Mouse (Mus musculus) myocyte (in vitro differentiated cells): ENCODE data around the gene Tmem151b. TPM values are rescaled to one million over a fixed set of nuclear protein-coding genes. Genes with fewer than 3 reads are reported as not detected.

Experiments
- H3K27me3 ChIP-seq: one replicate; pipeline ENCODE4 v1.6.1; 2011; ENCODE audit not compliant: control insufficient read depth, insufficient read depth, insufficient read length
- H3K36me3 ChIP-seq: one replicate; pipeline ENCODE4 v1.6.1; 2011; ENCODE audit not compliant: control insufficient read depth, insufficient read depth
- H3K4me2 ChIP-seq: one replicate; pipeline ENCODE4 v1.6.1; 2011; ENCODE audit warnings: low read depth, control low read depth
- H3K4me3 ChIP-seq: one replicate; pipeline ENCODE4 v1.5.1; 2011; ENCODE audit warnings: mild to moderate bottlenecking, control low read depth, moderate library complexity
- H3K79me2 ChIP-seq: one replicate; pipeline ENCODE4 v1.6.1; 2011; ENCODE audit not compliant: control insufficient read depth, insufficient read depth
- H3ac ChIP-seq: one replicate; pipeline ENCODE4 v1.6.1; 2011; ENCODE audit not compliant: control insufficient read depth, insufficient read length
- CEBPB ChIP-seq: IDR thresholded peaks from 2 replicates; pipeline ENCODE4 v1.6.1; 2011; ENCODE audit warnings: mild to moderate bottlenecking, moderate library complexity; ENCODE audit not compliant: poor library complexity, insufficient read depth, severe bottlenecking
- E2F4 ChIP-seq: IDR thresholded peaks from one replicate; pipeline ENCODE4 v1.6.1; 2011; ENCODE audit warnings: mild to moderate bottlenecking, control low read depth, moderate library complexity; ENCODE audit not compliant: insufficient read depth
- MAX ChIP-seq: IDR thresholded peaks from one replicate; pipeline ENCODE4 v1.6.1; 2011; ENCODE audit warnings: low read depth, mild to moderate bottlenecking, control low read depth
- MYOD1 ChIP-seq, 3 experiments: IDR thresholded peaks; one replicate each; pipeline ENCODE4 v1.6.1; 2011; ENCODE audit warnings: control low read depth in 2 of 3, low read depth in 2 of 3, mild to moderate bottlenecking in 2 of 3, moderate library complexity in 1 of 3; ENCODE audit not compliant: insufficient read length in 2 of 3, control insufficient read depth in 1 of 3
- MYOG ChIP-seq, 3 experiments: IDR thresholded peaks; one replicate each; pipeline ENCODE4 v1.6.1; 2011; ENCODE audit warnings: control low read depth in 2 of 3, low read depth in 2 of 3, mild to moderate bottlenecking in 2 of 3; ENCODE audit not compliant: insufficient read length in 2 of 3, control insufficient read depth in 1 of 3, insufficient read depth in 1 of 3
- POLR2A ChIP-seq: IDR thresholded peaks from one replicate; pipeline ENCODE4 v1.6.1; 2011; ENCODE audit warnings: low read depth, mild to moderate bottlenecking, control low read depth, moderate library complexity; ENCODE audit not compliant: insufficient read length
- POLR2AphosphoS2 ChIP-seq: IDR thresholded peaks from one replicate; pipeline ENCODE4 v1.6.1; 2011; ENCODE audit warnings: low read depth, control low read depth; ENCODE audit not compliant: insufficient read length
- REST ChIP-seq: IDR thresholded peaks from one replicate; pipeline ENCODE4 v1.6.1; 2011; ENCODE audit warnings: mild to moderate bottlenecking, control low read depth, moderate library complexity; ENCODE audit not compliant: insufficient read depth, insufficient read length
- SRF ChIP-seq: IDR thresholded peaks from one replicate; pipeline ENCODE4 v1.6.1; 2011; ENCODE audit warnings: low read depth; ENCODE audit not compliant: control insufficient read depth, insufficient read length
- TCF12 ChIP-seq: IDR thresholded peaks from one replicate; pipeline ENCODE4 v1.6.1; 2011; ENCODE audit warnings: mild to moderate bottlenecking, control low read depth; ENCODE audit not compliant: poor library complexity, insufficient read depth, severe bottlenecking
- TCF3 ChIP-seq: IDR thresholded peaks from one replicate; pipeline ENCODE4 v1.6.1; 2011; ENCODE audit warnings: low read depth, control low read depth; ENCODE audit not compliant: insufficient read length
- USF1 ChIP-seq: IDR thresholded peaks from one replicate; pipeline ENCODE4 v1.6.1; 2011; ENCODE audit warnings: low read depth, mild to moderate bottlenecking, control low read depth, moderate library complexity
- polyA plus RNA-seq: library from polyadenylated mRNA; unstranded; fragments of >200 nt; fragmentation: generic; extraction: Trizol; gene quantifications from one replicate; pipeline ENCODE4 v1.2.1, GENCODE M21; 2012; ENCODE audit warnings: missing spikeins

The Tmem151b gene
- polyA plus RNA-seq, 1 experiment: 0.30 TPM

DNA sequence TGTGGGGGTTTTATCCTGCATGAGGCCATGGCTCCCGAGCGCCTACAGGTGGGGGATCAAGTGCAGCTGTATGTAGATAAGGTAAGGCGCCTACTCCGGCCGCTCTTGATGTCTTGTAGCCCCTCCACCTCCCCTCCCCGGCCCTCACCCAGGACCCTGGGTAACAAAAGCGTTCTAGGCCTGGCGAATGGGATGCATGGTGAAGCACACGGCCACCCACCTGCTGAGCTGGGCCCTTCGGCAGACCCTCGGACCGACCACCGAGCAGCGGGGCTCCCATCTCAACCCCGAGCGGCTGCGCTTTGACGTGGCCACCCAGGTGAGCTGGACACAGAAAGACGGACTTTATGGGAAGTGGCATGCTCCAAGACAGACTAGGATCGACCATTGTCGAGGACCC, 32.3 kb downstream of the Tmem151b start:
- Histone ChIP-seq H3ac (no peak overlapping the region), H3K79me2 (no peaks in the 10 kb centered on the region), H3K36me3 (no peaks in the 10 kb centered on the region), H3K27me3 (peaks cover under 1% of the 10 kb centered on the region), H3K4me2 (no peak overlapping the region), H3K4me3 (no peak overlapping the region)
- no peak for TF ChIP-seq TCF3
- no peak for TF ChIP-seq REST
- no peak for TF ChIP-seq CEBPB
- no peak for TF ChIP-seq MYOD1 (IDR thresholded peaks at IDR 0.05; ENCODE audit: control insufficient read depth in 1 of 3, insufficient read length in 2 of 3, low read depth in 2 of 3)
- no peak for TF ChIP-seq TCF12
- TF ChIP-seq SRF: no peak
- TF ChIP-seq E2F4: no peak
- TF ChIP-seq MYOG (IDR thresholded peaks at IDR 0.05; ENCODE audit: control insufficient read depth in 1 of 3, insufficient read depth in 1 of 3, insufficient read length in 2 of 3, low read depth in 2 of 3): no peak
- TF ChIP-seq POLR2A: no peak
- TF ChIP-seq POLR2AphosphoS2: no peak
- TF ChIP-seq MAX: no peak
- TF ChIP-seq USF1: no peak

DNA sequence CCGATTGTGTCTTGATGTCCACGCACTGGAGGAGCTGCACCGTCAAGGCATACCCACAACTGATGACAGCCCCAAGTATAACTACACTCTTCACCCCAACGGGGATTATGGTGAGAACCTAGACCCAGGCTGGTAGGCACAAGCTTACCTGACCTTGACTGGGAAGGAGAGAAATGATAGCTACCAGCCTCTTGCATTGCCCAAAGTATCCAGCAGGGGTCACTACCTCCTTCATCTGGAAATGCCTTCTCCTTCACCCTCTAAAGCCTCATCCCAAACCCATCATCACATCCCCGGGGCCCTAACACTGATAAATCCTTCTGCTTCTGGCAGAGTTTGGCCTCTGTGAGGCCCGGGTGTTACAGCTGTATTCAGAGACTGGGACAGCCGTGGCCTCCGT, 33.0 kb downstream of the Tmem151b start:
- no peaks in the 10 kb centered on the region for H3K27me3 ChIP-seq
- no peak overlapping the region for H3K4me3 ChIP-seq
- no peak overlapping the region for H3K4me2 ChIP-seq
- H3K36me3 ChIP-seq: no peaks in the 10 kb centered on the region
- no peak for TF ChIP-seq SRF
- no peak for TF ChIP-seq CEBPB
- TF ChIP-seq REST: no peak
- TF ChIP-seq TCF12: no peak
- TF ChIP-seq E2F4: no peak
- no peak for TF ChIP-seq TCF3
- no peak for TF ChIP-seq USF1
- TF ChIP-seq MYOD1 (IDR thresholded peaks at IDR 0.05; ENCODE audit: control insufficient read depth in 1 of 3, insufficient read length in 2 of 3, low read depth in 2 of 3): no peak
- TF ChIP-seq MYOG (IDR thresholded peaks at IDR 0.05; ENCODE audit: control insufficient read depth in 1 of 3, insufficient read depth in 1 of 3, insufficient read length in 2 of 3, low read depth in 2 of 3): no peak
- no peak for TF ChIP-seq POLR2AphosphoS2
- TF ChIP-seq POLR2A: no peak
- no peak for TF ChIP-seq MAX
- H3ac ChIP-seq: no peak overlapping the region
- no peaks in the 10 kb centered on the region for H3K79me2 ChIP-seq

DNA sequence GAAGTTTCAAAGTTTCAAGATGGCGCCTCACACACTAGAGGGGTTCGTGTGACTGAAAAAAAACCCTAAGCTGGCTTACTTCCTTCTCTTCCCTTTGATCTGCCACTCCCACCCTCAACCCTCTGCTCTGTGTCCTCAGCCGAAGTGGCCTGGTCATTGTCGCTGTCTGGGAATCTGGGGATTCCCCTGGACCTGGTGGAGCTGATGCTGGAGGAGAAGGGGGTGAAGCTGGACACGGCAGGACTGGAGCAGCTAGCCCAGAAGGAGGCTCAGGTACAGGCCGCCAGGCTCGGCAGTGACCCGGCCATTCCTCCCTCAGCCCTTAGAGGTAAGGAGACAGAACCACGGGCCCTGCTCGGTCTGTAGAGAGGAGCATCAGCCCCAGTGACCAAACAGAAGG, 33.7 kb downstream of the Tmem151b start:
- no peak overlapping the region for H3K4me2 ChIP-seq
- H3ac ChIP-seq: no peak overlapping the region
- H3K27me3 ChIP-seq: no peaks in the 10 kb centered on the region
- no peaks in the 10 kb centered on the region for H3K79me2 ChIP-seq
- no peak overlapping the region for H3K4me3 ChIP-seq
- TF ChIP-seq SRF: no peak
- TF ChIP-seq TCF3: no peak
- TF ChIP-seq MYOD1 (IDR thresholded peaks at IDR 0.05; ENCODE audit: control insufficient read depth in 1 of 3, insufficient read length in 2 of 3, low read depth in 2 of 3): no peak
- no peak for TF ChIP-seq POLR2AphosphoS2
- no peak for TF ChIP-seq MAX
- no peak for TF ChIP-seq USF1
- TF ChIP-seq REST: no peak
- no peak for TF ChIP-seq CEBPB
- TF ChIP-seq TCF12: no peak
- TF ChIP-seq MYOG (IDR thresholded peaks at IDR 0.05; ENCODE audit: control insufficient read depth in 1 of 3, insufficient read depth in 1 of 3, insufficient read length in 2 of 3, low read depth in 2 of 3): no peak
- TF ChIP-seq E2F4: no peak
- TF ChIP-seq POLR2A: no peak
- H3K36me3 ChIP-seq: no peaks in the 10 kb centered on the region

DNA sequence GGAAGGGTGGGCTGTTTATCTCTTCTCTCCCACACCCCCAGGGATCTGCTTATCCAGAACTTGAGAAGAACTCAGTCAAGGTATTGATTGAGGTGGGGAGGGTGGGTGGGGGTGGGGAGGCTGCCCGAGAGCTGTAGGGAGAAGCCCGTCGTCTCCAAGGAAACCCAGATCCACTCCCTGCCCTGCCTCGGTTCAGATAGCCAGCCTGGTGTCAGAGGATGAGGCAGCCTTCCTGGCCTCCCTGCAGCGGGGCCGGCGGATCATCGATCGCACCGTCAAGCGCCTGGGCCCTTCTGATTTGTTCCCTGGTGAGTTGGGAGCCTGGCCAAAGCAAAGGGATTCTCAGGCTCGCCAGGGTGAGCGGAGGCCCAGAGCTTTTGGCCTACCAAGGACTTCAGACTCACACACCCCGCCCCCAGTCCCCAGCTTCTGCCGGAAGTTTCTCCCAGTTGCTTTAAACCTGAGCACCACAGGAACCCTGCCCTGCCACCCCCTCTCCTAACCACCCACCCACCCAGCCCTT, 34.2 kb downstream of the Tmem151b start:
- TF ChIP-seq REST (no peak), E2F4 (no peak), SRF (no peak), MYOD1 (IDR thresholded peaks at IDR 0.05; ENCODE audit: control insufficient read depth in 1 of 3, insufficient read length in 2 of 3, low read depth in 2 of 3) (no peak), TCF12 (no peak), POLR2AphosphoS2 (no peak), USF1 (no peak), TCF3 (no peak), MAX (no peak), MYOG (IDR thresholded peaks at IDR 0.05; ENCODE audit: control insufficient read depth in 1 of 3, insufficient read depth in 1 of 3, insufficient read length in 2 of 3, low read depth in 2 of 3) (no peak), POLR2A (no peak), CEBPB (no peak)
- no peaks in the 10 kb centered on the region for H3K27me3 ChIP-seq
- H3ac ChIP-seq: no peak overlapping the region
- no peak overlapping the region for H3K4me3 ChIP-seq
- H3K36me3 ChIP-seq: no peaks in the 10 kb centered on the region
- no peaks in the 10 kb centered on the region for H3K79me2 ChIP-seq
- no peak overlapping the region for H3K4me2 ChIP-seq
